Mouse (Mus musculus): ENCODE results near the gene Aktip.

The Aktip gene

GRCm38 (mm10) chr8:91190816-91191340, 8.9 kb downstream of the Aktip start:
- DNase-seq (ENCODE audit: low spot score in 2 of 2) = peak in 1 of 2 experiments; percentile 48

GRCm38 (mm10) chr8:91188152-91188551, 11.6 kb downstream of the Aktip start:
- DNase-seq (ENCODE audit: low spot score in 2 of 2) = no peak

GRCm38 (mm10) chr8:91186372-91186771, 13.4 kb downstream of the Aktip start:
- no peak for DNase-seq (ENCODE audit: low spot score in 2 of 2)

- no peak for DNase-seq (ENCODE audit: low spot score in 2 of 2)
Observed at GRCm38 (mm10) chr8:91177708-91178107, 22.1 kb downstream of the Aktip start.

- no peak for DNase-seq (ENCODE audit: low spot score in 2 of 2)
Observed at GRCm38 (mm10) chr8:91176176-91176575, 23.6 kb downstream of the Aktip start.

- DNase-seq (ENCODE audit: low spot score in 2 of 2) = no peak
Observed at GRCm38 (mm10) chr8:91171605-91172004, 28.2 kb downstream of the Aktip start.

GRCm38 (mm10) chr8:91170914-91171313, 28.9 kb downstream of the Aktip start:
- DNase-seq (ENCODE audit: low spot score in 2 of 2) = no peak

GRCm38 (mm10) chr8:91170152-91170551, 29.6 kb downstream of the Aktip start:
- no peak for DNase-seq (ENCODE audit: low spot score in 2 of 2)

GRCm38 (mm10) chr8:91159959-91160800, 39.6 kb downstream of the Aktip start:
- DNase-seq (ENCODE audit: low spot score in 2 of 2) = no peak

GRCm38 (mm10) chr8:91158617-91159016, 41.2 kb downstream of the Aktip start:
- no peak for DNase-seq (ENCODE audit: low spot score in 2 of 2)

GRCm38 (mm10) chr8:91154564-91154963, 45.2 kb downstream of the Aktip start:
- DNase-seq (ENCODE audit: low spot score in 2 of 2) = peak in 1 of 2 experiments; percentile 54

GRCm38 (mm10) chr8:91153831-91154230, 45.9 kb downstream of the Aktip start:
- DNase-seq (ENCODE audit: low spot score in 2 of 2) = peak in 1 of 2 experiments; percentile 35

GRCm38 (mm10) chr8:91151531-91151930, 48.2 kb downstream of the Aktip start:
- no peak for DNase-seq (ENCODE audit: low spot score in 2 of 2)

- no peak for DNase-seq (ENCODE audit: low spot score in 2 of 2)
Observed at GRCm38 (mm10) chr8:91149298-91149697, 50.5 kb downstream of the Aktip start.

- no peak for DNase-seq (ENCODE audit: low spot score in 2 of 2)
Observed at GRCm38 (mm10) chr8:91148643-91149178, 51.1 kb downstream of the Aktip start.

- peak; percentile 19 to 54 for DNase-seq (ENCODE audit: low spot score in 2 of 2)
Observed at GRCm38 (mm10) chr8:91147715-91148114, 52.1 kb downstream of the Aktip start.

GRCm38 (mm10) chr8:91140828-91141227, 58.9 kb downstream of the Aktip start:
- DNase-seq (ENCODE audit: low spot score in 2 of 2) = no peak

- DNase-seq (ENCODE audit: low spot score in 2 of 2) = no peak
Observed at GRCm38 (mm10) chr8:91135308-91136181, 64.2 kb downstream of the Aktip start.

- DNase-seq (ENCODE audit: low spot score in 2 of 2) = no peak
Observed at GRCm38 (mm10) chr8:91134659-91135058, 65.1 kb downstream of the Aktip start.

GRCm38 (mm10) chr8:91134070-91134475, 65.7 kb downstream of the Aktip start:
- peak; percentile 90 to 97 for DNase-seq (ENCODE audit: low spot score in 2 of 2)

- no peak for DNase-seq (ENCODE audit: low spot score in 2 of 2)
Observed at GRCm38 (mm10) chr8:91133441-91134069, 66.2 kb downstream of the Aktip start.

GRCm38 (mm10) chr8:91132731-91133130, 67.0 kb downstream of the Aktip start:
- DNase-seq (ENCODE audit: low spot score in 2 of 2) = no peak

All from spleen, postnatal 10 days (tissue).